Mouse (Mus musculus) intestine, embryonic 16.5 days (tissue): ENCODE measurements around the gene Drc7. TPM values are rescaled to one million over a fixed set of nuclear protein-coding genes. Genes with fewer than 3 reads are reported as not detected.

Experiments used
- ATAC-seq: fragments of 200-750 bp; cut with Nextera tagmentation; 2 replicates; pipeline ENCODE4 v1.8.0; 2017; ENCODE audit warnings: moderate TSS enrichment, moderate library complexity
- H3K27ac ChIP-seq: fragments of 300-500 bp; sonication (generic); 2 replicates; pipeline ENCODE4 v1.5.1; 2014; ENCODE audit warnings: mild to moderate bottlenecking, low read length
- H3K27me3 ChIP-seq: fragments of 300-500 bp; sonication (generic); replicated peaks from 2 replicates; pipeline ENCODE4 v1.6.1; 2014; ENCODE audit warnings: low read length, control low read depth, mixed read lengths; ENCODE audit not compliant: control insufficient read depth, insufficient read depth
- H3K36me3 ChIP-seq: fragments of 300-500 bp; sonication (generic); 2 replicates; pipeline ENCODE4 v1.6.1; 2014; ENCODE audit warnings: low read length, control low read depth; ENCODE audit not compliant: control insufficient read depth, insufficient read depth
- H3K4me1 ChIP-seq: fragments of 300-500 bp; sonication (generic); 2 replicates; pipeline ENCODE4 v1.6.1; 2014; ENCODE audit warnings: low read length, control low read depth, mixed read lengths; ENCODE audit not compliant: control insufficient read depth, insufficient read depth
- H3K4me2 ChIP-seq: fragments of 300-500 bp; sonication (generic); 2 replicates; pipeline ENCODE4 v1.6.1; 2014; ENCODE audit warnings: low read depth, low read length, control low read depth
- H3K4me3 ChIP-seq: fragments of 300-500 bp; sonication (generic); 2 replicates; pipeline ENCODE4 v1.5.1; 2014; ENCODE audit warnings: mild to moderate bottlenecking, low read length
- H3K9ac ChIP-seq: fragments of 300-500 bp; sonication (generic); 2 replicates; pipeline ENCODE4 v1.6.1; 2014; ENCODE audit warnings: low read depth, low read length
- H3K9me3 ChIP-seq: fragments of 300-500 bp; sonication (generic); 2 replicates; pipeline ENCODE4 v1.6.1; 2016; ENCODE audit warnings: low read length, control low read depth; ENCODE audit not compliant: control insufficient read depth
- WGBS: fragments of 180-500 bp; shearing (Covaris S2); extraction: QIAGEN DNeasy Blood & Tissue Kit; methylation state at CpG from one replicate; pipeline ENCODE4 v1.1.7; 2014; 5-methylcytosine and 5-hydroxymethylcytosine counted together
- polyA plus RNA-seq: library from polyadenylated mRNA; unstranded; fragments of >200 nt; fragmentation: Nextera tagmentation; extraction: Ambion mirVana; gene quantifications from 2 replicates; pipeline ENCODE4 v1.2.1, GENCODE M21; 2015

Gene Drc7
- polyA plus RNA-seq, 1 experiment from 2014 or later, result 0.07 TPM

GRCm38 (mm10) chr8:95112594-95112993, 57.7 kb downstream of the Drc7 start:
- Histone ChIP-seq H3K27ac (no peak overlapping the region), H3K9me3 (no peaks in the 10 kb centered on the region), H3K4me2 (no peak overlapping the region), H3K27me3 (no peaks in the 10 kb centered on the region), H3K9ac (no peak overlapping the region), H3K36me3 (peaks cover 6% of the 10 kb centered on the region), H3K4me3 (no peak overlapping the region), H3K4me1 (no peaks in the 10 kb centered on the region)
- WGBS, result 85% methylated on average over 3 of the region's 3 CpGs
- ATAC-seq, result no peak

GRCm38 (mm10) chr8:95113108-95113507, 58.2 kb downstream of the Drc7 start:
- no peak for ATAC-seq
- no peaks in the 10 kb centered on the region for H3K27me3 ChIP-seq
- WGBS, result 79% methylated on average over 4 of the region's 4 CpGs

GRCm38 (mm10) chr8:95113750-95114149, 58.8 kb downstream of the Drc7 start:
- H3K27ac ChIP-seq, result no peak overlapping the region
- H3K4me1 ChIP-seq, result no peaks in the 10 kb centered on the region
- 74% methylated on average over 3 of the region's 3 CpGs for WGBS
- H3K9me3 ChIP-seq, result no peaks in the 10 kb centered on the region
- peaks cover 6% of the 10 kb centered on the region for H3K36me3 ChIP-seq
- H3K4me3 ChIP-seq, result no peak overlapping the region
- H3K4me2 ChIP-seq, result no peak overlapping the region
- no peak overlapping the region for H3K9ac ChIP-seq
- ATAC-seq, result peak; percentile 60
- H3K27me3 ChIP-seq, result no peaks in the 10 kb centered on the region

More at GRCm38 (mm10) chr8:95113108-95113507, 58.2 kb downstream of the Drc7 start:
- Histone ChIP-seq H3K4me3 (no peak overlapping the region), H3K4me2 (no peak overlapping the region), H3K4me1 (no peaks in the 10 kb centered on the region), H3K27ac (no peak overlapping the region), H3K9ac (no peak overlapping the region), H3K36me3 (peaks cover 6% of the 10 kb centered on the region), H3K9me3 (no peaks in the 10 kb centered on the region)

GRCm38 (mm10) chr8:95123455-95123854, 68.6 kb downstream of the Drc7 start:
- Histone ChIP-seq H3K27me3 (no peaks in the 10 kb centered on the region), H3K9ac (no peak overlapping the region), H3K36me3 (peaks cover 3% of the 10 kb centered on the region; the same call in 1 of the 2 replicates), H3K9me3 (no peaks in the 10 kb centered on the region), H3K4me2 (no peak overlapping the region), H3K27ac (no peak overlapping the region), H3K4me1 (no peaks in the 10 kb centered on the region), H3K4me3 (no peak overlapping the region)
- no peak for ATAC-seq
- 95% methylated on average over 5 of the region's 5 CpGs for WGBS

- WGBS, result 91% methylated on average over 11 of the region's 11 CpGs
Observed at GRCm38 (mm10) chr8:95126497-95126896, 71.6 kb downstream of the Drc7 start.

GRCm38 (mm10) chr8:95127658-95128057, 72.8 kb downstream of the Drc7 start:
- 78% methylated on average over 9 of the region's 9 CpGs for WGBS
- Histone ChIP-seq H3K9ac (no peak overlapping the region), H3K27me3 (no peaks in the 10 kb centered on the region), H3K4me1 (peaks cover 8% of the 10 kb centered on the region), H3K36me3 (peaks cover 7% of the 10 kb centered on the region), H3K4me3 (no peak overlapping the region), H3K9me3 (no peaks in the 10 kb centered on the region), H3K27ac (no peak overlapping the region), H3K4me2 (no peak overlapping the region)
- no peak for ATAC-seq

More at GRCm38 (mm10) chr8:95126497-95126896, 71.6 kb downstream of the Drc7 start:
- Histone ChIP-seq H3K36me3 (peaks cover 7% of the 10 kb centered on the region), H3K9me3 (no peaks in the 10 kb centered on the region), H3K27me3 (no peaks in the 10 kb centered on the region), H3K4me1 (peaks cover 6% of the 10 kb centered on the region), H3K4me2 (no peak overlapping the region), H3K27ac (no peak overlapping the region), H3K4me3 (no peak overlapping the region), H3K9ac (no peak overlapping the region)
- ATAC-seq, result no peak

Other genes starting within 250 kb of the Drc7 start
- gene Ccl17, start 244.7 kb upstream of the Drc7 start, polyA plus RNA-seq, result 0.29 and 1.3 TPM in 2 replicates
- 142 and 145 TPM in 2 replicates for gene Coq9, start 216.8 kb upstream of the Drc7 start, polyA plus RNA-seq
- gene Ciapin1, start 216.7 kb upstream of the Drc7 start, polyA plus RNA-seq, result 79.1 and 90.1 TPM in 2 replicates
- gene Polr2c, start 197.7 kb upstream of the Drc7 start, polyA plus RNA-seq, result 117 and 133 TPM in 2 replicates
- 49.6 and 51.5 TPM in 2 replicates for gene Dok4, start 178.8 kb upstream of the Drc7 start, polyA plus RNA-seq
- gene Ccdc102a, start 137.0 kb upstream of the Drc7 start, polyA plus RNA-seq, result 10.9 and 11.5 TPM in 2 replicates
- 1.6 and 2.8 TPM in 2 replicates for gene Adgrg5, start 131.4 kb upstream of the Drc7 start, polyA plus RNA-seq
- 24.4 and 26.8 TPM in 2 replicates for gene Adgrg1, start 80.4 kb upstream of the Drc7 start, polyA plus RNA-seq
- gene Adgrg3, start 37.4 kb upstream of the Drc7 start, polyA plus RNA-seq, result 3.0 and 3.6 TPM in 2 replicates
- 16.7 and 17.8 TPM in 2 replicates for gene Katnb1, start 26.1 kb downstream of the Drc7 start, polyA plus RNA-seq
- gene Kifc3, start 147.7 kb downstream of the Drc7 start, polyA plus RNA-seq, result 23.4 and 30.9 TPM in 2 replicates